Mouse (Mus musculus) spleen, postnatal 10 days (tissue): ENCODE measurements around the gene Zfp423.

Experiments
- DNase-seq, 2 experiments: peaks; one replicate each; pipeline ENCODE4 v3.0.0; 2021 to 2022; ENCODE audit warnings: low spot score in 2 of 2

The Zfp423 gene

DNA sequence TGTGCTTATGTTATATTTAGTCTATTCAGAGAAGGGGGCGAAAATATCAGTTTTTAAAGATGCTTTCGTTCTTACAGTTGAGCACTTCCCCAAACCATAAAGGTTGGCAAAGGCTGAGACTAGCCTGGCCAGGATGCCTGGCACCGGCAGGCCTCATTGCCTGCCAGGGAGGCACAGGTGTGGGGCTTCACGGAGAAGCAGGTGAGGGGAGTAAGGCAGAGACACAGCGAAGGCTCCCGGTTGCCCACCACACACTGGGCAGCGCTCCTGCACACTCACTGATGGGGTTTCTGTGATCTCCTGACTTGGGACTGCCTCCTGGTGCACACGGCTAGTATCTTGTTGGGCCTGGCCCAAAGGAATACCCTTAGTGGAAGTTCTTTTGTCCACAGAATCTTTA lies 294.1 kb downstream of the Zfp423 start:
- no peak for DNase-seq

DNA sequence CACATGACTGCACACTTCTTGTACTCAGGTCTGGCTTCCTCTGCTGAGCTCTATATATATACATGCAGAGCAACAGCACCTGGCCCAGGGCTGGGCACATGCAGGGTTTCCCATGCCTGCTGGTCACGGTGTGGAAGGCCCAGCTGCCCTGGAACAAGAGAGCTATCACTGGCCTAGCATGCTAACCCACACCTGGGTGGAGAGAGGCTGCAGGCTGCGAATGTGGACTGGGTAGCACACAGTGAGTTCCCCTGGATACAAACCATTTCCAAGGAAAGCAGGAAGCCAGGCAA lies 295.2 kb downstream of the Zfp423 start:
- peak in 1 of 2 experiments; percentile 24 for DNase-seq

DNA sequence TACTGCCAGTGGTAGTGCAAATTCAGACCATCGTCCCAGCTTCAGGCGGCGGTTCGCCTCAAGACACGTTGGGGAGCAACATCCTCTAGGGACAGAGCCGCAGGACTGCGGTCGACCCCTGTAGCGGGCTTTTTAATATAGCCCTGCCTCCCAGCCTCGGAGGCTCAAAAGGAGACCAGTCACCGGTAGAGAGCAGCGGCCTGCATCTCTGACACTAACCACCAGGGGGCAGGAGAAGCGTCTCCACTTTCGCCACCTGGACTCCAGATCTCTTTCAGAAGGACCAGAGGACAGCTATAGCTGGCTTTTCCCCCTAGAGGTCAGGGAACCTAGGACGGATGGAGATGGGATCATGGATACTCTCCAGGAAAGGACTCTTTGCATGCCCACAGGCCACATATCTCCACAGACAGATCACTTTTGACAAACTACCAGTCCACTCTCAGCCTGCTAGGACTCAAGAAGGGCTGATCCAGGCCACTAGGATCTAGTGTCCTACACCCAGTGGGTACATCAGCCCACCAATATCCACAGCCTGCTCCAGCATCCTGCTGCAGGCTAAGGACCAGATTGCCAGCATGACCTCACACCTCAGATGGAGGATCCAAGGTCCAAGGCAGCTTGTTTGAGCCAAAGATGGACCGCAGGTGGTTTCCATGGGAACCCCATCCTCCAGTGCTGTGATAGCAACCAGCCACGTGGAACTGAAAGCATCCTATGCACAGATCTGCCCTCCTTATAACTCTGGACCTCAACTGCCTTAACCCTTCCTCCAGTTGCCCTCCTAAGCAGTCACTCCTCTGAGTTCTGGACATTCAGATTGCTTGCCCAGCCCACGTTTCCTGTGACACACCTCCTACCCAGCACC lies 295.8 kb downstream of the Zfp423 start:
- DNase-seq = peak; percentile 44 to 76

DNA sequence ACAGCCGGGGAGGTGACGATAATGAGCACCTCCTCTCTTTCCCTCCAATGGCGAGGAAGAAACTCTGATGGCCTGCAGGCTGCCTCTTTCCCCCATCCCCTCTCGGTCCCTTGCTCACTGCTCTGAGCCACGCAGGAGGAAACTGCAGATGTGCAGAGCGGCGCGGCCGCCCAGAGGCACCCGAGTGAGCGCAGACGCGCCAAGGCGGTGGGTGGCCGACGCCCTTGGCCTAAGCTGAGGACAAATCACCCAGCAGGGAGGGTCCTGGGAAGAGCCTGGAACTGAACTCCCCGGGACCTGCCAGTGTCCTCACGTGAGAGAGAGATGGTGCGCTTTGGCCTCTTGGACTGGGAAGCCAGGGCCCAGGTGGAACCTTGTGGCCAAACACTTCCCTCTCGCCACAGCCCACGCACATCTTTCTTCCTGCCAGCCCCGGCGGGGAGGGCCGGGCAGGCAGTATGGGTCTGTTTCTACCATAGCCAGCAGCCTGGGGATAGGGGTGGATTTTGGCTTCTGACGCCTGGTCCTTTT lies 296.5 kb downstream of the Zfp423 start:
- peak in 1 of 2 experiments; percentile 50 for DNase-seq

DNA sequence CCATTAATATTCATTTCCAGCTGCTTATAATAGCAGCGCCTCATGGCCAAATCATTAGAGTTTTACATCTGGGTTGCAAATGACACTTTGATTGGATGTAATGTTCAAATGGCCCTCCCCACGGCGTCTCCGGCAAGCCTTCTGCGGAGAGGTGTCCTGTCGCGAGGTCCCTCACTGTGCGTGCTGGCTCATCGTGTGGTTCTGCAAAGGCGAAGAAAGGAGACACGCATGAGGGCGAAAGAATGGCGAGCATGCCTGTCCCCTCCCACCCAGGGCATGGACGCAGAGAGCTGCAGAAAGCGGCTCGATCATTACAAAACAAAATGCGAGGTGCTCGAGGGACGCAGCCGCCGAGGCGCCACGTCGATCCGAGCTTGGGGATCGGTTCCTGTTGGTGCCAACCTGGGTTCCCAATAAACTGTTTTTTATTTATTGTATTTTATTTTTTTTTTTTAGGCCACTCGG lies 297.1 kb downstream of the Zfp423 start:
- DNase-seq = peak in 1 of 2 experiments; percentile 54

DNA sequence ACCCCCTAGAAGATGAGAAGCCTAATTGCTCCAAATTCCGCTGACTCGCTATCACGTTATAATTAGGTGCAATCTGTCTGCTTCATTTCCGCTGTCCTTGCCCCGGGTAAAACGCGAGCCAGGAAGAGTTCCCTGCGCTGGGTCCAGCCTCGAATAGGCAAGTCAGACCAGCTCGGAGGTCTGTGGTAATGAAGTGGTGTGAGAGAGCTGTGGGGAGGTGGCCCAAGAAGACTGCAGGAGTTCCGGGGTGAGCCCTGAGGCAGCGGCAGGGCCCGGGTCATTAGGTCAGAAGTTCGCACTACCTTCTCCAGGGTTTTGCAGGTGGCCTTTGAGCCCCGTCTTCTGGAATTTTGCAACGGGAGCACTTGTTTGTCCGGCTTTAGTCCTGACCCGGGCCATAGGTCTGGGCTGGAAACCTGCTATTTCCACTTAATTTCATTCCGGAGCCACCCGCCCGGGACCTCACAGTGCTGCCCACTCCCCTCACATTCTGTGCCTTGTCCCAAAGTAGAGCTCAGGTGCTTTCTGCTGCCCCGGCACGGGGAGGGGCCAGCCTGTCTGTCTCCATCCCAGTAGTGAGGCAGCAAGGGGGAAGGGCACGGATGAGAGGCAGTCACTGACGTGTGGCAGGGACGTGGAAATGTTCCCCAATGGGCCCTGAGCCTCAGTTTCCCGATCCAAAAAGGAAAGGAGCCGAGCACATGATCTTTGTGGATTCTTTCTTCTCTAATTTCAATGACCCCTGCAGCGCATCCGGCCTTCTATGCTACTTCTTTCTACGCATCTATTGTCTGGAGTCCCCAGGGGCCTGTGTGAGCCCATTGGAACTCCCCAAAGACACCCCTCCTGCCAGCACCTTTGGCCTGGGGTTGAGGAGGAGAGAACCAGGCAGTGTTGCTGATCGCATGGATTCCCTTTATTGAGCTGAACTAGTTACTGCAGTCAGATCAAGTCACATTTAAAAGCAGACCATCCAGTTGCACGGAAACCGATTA lies 298.2 kb downstream of the Zfp423 start:
- DNase-seq = peak in 1 of 2 experiments; percentile 27

DNA sequence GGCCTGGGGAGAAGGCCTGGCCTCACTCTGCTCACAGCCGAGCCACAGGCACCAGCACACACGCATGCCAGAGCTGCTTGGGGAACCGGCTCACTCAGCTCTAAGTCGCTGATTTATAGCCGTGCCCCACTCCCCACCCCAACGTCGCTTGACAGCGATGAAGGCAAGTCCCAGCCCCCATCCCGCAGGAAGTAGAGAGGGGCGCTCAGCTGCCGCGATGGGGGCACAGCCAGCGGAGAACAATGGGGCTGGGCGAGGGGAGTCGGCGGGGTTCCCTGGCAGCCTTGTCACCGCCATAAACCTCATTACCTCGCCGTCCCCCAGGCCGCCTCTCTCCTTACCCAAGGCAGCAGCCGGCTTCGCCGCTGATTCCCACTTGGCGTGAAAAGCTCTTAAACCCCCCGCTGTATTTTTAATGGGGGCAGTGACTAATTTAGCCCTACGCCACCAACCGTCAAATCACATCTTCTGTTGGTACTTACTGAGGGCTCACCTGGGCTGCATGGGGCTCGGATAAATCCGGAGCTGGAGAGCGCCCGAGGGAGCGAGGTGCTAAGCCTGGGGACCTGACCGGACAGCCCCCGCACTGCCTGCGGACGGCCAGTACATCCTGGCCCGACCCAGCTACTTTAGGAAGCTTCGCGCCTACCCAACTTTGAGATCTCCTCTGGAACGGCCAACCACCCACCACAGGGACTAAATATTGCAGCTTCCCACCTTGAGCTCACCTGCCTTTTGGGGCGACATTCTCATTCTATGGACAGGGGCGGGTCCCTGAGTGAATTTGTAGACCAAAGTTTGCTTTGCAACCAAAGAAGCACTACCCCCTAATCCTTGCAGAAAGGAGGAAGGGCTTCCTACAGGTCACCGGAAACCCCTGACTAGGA lies 299.1 kb downstream of the Zfp423 start:
- no peak for DNase-seq

DNA sequence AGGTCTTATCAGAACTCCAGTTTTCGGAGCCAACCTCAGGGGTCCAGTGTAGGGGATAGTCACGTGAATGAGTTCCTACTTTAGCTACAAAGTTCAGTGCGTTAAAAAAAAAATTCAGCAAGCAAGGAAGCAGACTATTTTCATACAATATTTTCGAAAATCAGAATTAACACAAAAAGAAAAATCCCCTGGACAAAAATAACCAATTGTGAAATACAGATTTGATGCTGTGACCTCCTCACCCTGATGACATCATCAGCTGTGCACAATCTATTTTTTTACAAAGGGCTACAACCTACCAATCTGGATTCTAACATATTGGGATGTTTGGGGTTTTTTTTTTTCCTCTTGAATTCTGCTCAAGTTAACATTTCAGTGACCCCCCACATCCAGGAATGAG lies 301.9 kb downstream of the Zfp423 start:
- no peak for DNase-seq

DNA sequence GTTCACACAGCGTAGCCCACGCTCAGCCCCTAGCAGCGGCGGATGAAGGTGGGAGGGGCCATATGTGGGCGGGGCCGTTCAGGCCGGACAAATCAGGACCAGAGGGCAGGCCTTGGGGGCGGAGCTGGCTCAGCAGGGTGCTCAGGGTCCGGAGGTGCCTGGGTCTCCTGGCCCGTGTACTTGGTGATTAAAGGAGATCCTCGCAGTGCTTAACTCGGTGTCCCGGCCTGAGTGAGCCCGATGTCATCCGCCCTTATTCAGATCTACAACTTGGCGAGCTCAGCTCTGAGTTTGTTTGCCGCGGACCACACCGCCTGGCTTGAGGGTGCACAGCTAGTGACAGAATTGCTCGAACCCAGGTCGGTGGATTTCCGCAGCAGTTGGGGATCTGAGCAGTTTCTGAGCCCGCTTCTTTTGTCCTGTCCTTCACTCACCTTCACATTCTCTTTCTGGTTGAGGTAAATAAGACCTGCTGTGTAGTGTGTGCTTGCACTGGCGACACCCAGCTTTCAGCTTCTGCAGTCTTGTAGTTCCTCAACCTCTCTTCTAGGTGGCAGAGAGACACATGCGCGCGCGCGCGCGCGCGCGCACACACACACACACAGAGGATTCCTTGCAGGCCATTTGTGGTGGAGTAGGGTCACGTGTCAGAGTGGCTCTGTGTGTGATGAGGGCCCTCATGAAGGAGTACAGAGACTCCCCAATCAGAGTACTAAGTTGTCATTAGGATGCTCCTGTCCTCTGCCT lies 302.7 kb downstream of the Zfp423 start:
- peak; percentile 29 to 85 for DNase-seq

DNA sequence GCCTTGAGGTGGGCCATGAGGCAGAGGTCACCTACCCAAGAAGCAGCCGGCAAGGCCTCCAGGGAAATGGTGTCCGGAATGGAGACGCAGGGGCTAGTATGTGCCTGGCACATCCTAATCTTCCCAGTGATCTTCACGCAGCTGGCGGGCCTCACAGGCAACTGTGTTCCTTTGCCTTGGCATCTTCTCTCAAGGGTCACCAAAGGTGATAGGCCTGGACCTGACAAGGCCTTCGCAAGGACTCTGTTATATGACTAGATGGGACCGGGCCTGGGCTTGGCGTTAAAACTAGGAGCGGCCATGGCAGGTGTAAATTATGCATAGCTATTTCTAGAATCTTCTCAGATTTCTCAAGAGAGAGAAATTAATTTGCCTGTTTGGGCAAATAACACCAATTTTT lies 303.4 kb downstream of the Zfp423 start:
- no peak for DNase-seq

DNA sequence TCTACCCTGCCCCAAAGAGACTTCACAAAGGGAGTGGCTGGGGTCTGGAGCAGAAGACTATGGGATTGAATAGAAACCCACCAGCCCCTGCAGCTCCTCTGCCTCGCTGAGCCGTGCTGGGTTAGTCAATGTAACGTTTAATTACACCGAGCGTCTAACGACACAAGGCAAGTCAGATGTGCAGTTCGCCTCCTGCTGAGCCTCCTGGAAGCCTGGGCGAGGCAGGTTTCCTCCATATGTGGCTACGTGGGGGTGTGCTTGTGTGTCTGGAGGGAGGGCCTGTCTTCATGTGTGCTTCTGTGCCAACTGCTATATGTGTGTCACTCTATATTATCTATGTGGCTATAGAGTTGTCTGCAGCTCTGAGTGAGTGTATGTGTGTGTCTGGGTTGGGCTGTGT lies 311.6 kb downstream of the Zfp423 start:
- DNase-seq = no peak

DNA sequence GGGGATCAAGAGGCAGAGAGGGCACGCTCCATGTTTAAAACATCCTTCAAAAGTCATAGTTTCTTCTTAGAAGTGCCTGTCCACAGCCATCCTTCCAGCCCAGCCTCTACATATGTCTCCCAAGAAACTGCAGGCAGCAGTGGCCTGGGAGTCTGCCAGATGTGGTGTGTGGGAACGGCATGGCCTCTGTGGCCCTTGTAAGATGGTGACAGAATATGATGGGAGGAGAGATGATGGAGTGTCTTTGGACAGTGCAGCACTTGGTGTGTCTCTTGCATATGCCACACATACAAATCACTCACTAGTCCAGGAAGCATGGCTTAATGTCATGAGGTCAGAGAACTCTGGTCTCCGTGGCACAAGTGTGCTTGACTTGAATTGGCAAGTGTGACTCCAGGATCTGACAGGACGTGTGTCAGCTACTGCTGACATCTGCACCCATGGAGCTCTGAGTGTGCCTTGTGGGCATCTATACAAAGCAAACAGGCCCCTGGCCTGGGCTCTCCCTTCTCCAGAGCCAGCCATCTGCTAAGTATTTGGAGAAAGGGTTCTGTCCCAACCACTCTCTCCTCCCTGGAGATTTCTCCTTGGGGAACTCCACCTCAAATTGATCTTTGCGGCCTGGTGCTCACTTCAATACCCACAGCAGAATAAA lies 313.4 kb downstream of the Zfp423 start:
- DNase-seq = no peak

DNA sequence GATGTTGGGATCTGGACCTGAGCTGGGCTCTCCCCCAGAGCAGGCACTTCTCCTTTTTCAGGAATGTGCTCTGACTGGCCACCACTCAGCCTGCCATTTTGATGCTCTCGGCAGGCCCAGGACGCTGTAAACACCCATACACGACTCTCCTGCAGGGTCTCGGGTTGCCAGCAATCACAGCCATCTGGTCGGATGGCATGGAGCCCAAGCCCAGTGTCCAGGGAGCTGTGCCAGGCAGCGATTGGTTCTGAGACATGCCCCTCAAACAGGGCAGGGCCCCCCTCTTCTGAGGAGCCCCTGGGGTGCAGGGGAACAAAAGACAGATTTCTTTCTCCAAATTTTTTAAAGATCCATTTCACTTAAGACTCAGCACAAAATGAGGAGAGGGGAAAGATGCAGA lies 314.0 kb downstream of the Zfp423 start:
- no peak for DNase-seq

DNA sequence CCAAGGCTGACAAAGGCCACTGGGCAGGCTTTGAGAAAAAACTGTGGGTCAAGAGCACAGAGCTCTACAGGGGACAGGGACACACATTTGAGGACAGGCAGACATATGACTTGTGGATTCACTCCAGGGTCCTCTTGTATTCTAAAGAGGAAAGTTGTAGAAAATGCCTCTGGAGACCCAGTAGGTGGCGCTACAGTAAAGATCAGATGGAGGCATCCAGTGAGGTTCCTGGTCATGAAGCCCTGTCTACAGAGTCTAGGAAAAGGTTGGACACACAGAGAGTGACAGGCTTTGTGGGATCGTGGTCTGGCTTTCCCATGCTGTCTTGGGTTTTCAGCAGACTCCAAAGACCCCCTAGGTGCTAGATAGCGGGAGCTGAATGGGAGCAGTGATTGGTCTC lies 318.5 kb downstream of the Zfp423 start:
- peak in 1 of 2 experiments; percentile 35 for DNase-seq

DNA sequence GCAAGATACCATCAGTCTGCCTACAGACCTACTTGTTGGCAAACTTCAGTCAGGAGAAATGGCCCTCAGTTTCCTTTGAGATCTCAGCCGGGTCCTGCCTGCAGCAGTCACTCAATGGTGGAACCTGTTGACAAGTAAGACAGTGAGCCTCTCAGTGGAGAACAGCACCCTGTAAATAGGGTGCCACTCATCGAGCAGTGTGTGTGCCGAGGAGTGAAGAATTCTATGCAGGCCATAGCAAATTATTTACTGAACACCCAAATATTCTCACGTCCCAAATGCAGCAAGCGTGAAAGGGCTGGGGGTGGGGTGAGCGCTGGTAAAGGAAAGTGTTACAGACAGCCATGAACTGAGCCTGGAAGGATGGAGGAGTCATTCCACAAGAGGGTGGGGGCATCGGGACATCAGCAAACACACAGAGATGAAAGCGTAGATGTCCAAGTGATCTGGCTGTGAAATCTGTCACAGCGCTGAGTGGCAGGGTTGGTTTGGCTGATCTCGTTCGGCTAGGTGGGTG lies 323.1 kb downstream of the Zfp423 start:
- no peak for DNase-seq

DNA sequence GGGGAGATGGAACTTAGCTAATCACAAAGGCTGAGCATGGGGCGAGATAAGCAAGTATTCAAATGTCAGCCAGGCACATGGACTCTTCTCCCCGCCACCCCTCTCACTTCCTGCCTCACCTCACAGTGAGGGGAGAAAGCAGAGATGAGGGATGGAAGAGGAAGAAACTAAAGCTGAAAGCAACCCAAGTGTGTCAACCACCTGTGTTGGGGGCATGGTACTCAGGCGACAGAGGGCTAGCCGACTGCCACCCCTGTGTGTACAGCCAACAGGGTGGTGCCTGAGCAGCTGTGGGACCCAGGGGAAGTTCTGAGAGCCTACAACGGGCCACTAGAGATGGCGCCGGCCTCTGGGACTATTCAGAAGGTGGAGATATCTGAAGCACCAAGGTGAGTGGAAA lies 327.6 kb downstream of the Zfp423 start:
- peak in 1 of 2 experiments; percentile 20 for DNase-seq

DNA sequence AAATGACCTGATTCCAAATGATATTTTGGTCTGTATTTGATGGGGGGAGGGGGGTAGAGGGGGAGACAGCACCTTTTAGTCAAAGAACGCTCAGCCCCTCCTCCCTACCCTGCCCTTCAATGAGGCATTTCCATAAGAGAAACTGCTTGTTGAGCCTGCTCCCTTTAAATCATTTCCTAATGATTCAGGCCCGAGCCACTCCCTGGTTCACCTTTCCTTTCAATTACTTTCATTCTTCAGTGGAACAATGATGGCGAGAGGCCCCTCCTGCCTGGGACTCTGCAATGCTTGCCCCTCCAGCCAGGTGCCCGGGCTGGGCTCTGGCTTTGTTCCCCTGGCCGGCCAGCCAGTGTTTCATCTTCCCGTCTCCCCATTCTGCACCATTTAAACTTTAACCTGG lies 329.7 kb downstream of the Zfp423 start:
- no peak for DNase-seq

DNA sequence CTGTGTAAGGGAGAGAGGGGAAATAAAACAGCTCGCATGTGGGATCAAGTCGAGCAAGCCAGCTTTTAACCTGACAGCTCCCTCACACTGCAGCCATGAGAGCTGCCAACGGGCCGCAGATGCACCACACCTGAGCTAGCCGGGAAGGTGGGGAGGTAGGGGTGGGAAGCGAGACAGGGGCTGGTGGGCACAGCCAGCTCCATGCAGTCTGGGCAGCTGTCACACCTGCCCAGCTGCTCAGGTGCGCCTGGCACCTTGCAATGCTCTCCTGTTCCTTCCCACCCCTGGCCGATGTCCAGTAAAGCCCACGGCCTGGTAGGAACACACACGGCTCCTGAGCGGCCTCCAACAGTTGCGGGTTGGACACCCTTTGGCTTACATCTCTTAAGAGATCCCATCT lies 338.2 kb downstream of the Zfp423 start:
- no peak for DNase-seq

DNA sequence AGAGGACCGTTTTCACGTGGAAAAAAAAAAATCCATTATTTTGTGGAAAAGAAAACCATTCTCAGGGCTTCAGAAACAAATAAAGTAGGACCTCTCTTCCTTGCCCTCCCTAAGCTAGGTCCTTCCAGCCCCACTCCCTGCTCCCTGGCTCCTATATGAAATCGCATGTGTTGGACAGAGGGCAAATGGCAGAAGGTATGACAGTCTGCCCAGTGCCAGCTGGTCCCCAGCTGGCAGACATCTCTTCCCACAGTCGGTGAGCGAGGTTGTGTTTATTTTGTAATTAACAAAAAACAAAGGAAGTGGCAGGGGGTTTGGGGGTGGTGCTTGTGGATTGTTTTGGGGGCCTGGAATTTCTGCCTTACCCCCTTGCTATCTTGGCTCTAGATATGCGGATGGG lies 339.2 kb downstream of the Zfp423 start:
- no peak for DNase-seq

DNA sequence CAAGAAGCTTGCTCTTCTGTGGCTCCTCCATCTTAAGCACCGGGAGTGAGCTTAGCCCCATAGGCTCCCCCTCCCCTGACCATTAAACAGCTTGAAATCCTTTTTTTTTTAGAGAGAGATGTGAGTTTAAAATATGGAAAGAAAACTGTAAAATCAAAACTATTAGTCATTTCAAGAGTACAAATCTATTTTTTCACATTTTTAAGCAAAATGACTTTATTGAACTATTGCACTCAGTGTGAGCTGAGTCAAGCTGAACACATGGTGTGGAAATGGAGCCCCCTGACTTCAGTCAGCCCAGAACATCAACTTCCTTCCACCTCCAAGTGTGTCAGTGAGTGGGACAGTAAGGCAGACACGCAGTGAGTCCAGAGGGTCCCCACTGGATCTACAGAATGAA lies 339.9 kb downstream of the Zfp423 start:
- DNase-seq = no peak
